Mouse (Mus musculus) adrenal gland, adult 18-20 months (tissue): ENCODE data around the gene Gapvd1. TPM values are rescaled to one million over a fixed set of nuclear protein-coding genes. Genes with fewer than 3 reads are reported as not detected.
A peak's percentile ranks its signal among the peaks of the same experiment; 100 is the strongest.
"Not testable (repeated sequence)": the region's sequence is repeated elsewhere in the genome, so short reads cannot be mapped to it uniquely, and the experiment has no call there.

ENCODE experiments used
- DNase-seq, 2 experiments: peaks; one replicate each; pipeline ENCODE4 v3.0.0; 2021 to 2022; ENCODE audit warnings: low spot score in 2 of 2
- total RNA-seq, 2 experiments: library from RNA; stranded (reverse); gene quantifications; 1 replicate in 1 of 2; 2 replicates in 1 of 2; pipeline ENCODE4 v1.2.3; 2021

Gene Gapvd1
- total RNA-seq, 2 experiments from 2014 or later = 51.6 to 66.8 TPM

DNA sequence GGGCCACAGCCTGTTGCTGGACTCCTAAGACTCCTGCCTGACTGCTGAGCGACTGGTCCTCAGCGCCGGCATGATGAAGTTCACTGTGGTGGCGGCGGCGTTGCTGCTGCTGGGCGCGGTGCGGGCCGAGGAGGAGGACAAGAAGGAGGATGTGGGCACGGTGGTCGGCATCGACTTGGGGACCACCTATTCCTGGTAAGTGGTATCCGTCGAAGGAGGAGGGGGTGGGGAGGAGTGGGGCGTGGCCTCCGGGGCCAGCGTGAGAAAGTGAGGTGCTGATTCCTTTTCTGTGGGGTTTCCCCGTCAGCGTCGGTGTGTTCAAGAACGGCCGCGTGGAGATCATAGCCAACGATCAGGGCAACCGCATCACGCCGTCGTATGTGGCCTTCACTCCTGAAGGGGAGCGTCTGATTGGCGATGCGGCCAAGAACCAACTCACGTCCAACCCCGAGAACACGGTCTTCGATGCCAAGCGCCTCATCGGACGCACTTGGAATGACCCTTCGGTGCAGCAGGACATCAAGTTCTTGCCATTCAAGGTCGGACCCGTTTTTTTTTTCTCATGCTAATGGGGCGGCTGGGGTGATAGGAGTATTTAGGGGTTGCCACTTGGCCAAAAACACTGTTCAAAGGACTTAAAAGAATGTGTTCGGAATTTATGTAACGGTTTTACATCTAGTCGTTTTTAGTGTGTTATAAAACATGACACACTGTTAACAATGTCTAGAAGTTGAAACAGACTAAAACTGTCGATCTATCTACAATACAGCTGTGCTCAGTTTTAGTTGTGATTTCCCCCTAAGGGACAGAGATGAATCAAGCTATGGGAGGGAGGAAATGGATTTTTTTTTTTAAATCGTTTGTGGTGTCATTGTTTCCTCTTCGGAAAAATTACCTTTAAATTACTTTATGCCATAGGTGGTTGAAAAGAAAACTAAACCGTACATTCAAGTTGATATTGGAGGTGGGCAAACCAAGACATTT, 17.5 kb upstream of the Gapvd1 start:
- DNase-seq = no peak

DNA sequence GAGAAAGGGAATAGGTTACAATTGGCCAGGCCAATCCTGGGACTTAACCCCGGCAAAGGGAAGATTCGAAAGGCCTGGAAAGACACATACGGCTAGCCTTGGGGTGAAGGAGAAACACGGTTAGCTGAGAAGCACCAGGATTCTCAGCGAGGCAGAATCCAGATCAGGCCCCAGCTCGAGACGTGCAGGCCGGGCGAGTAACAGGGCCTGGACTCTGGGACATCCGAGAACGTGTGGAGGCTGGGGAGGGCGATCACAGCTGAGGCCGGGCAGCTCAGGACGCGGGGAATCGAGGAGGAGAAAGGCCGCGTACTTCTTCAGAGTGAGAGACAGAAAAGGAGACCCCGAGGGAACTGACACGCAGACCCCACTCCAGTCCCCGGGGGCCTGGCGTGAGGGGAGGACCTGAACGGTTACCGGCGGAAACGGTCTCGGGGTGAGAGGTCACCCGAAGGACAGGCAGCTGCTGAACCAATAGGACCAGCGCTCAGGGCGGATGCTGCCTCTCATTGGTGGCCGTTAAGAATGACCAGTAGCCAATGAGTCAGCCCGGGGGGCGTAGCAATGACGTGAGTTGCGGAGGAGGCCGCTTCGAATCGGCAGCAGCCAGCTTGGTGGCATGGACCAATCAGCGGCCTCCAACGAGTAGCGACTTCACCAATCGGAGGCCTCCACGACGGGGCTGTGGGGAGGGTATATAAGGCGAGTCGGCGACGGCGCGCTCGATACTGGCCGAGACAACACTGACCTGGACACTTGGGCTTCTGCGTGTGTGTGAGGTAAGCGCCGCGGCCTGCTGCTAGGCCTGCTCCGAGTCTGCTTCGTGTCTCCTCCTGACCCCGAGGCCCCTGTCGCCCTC, 16.6 kb upstream of the Gapvd1 start, which contains the start of gene Hspa5:
Gene Hspa5, plus strand, starts transcription at position 603 of the 859 bp plus-strand sequence.
- DNase-seq = peak; percentile 96 to 97

DNA sequence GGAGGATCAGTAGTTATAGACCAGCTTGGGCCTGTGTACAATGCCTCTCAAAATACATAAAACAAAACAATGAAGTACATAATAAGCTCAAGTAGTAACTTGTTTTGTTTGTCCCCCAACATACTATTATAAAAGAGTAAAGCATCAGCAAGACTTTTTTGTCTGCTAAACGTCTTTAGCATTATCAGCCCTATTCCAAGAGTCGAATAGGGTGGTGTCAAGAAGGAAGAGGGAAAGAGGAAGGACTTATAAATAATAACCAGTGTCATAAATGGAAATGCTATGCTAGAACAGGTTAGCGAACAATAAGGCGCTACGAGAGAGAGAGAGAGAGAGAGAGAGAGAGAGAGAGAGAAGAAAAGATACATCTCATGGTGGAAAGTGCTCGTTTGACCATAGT, 15.9 kb upstream of the Gapvd1 start:
- DNase-seq = no peak

DNA sequence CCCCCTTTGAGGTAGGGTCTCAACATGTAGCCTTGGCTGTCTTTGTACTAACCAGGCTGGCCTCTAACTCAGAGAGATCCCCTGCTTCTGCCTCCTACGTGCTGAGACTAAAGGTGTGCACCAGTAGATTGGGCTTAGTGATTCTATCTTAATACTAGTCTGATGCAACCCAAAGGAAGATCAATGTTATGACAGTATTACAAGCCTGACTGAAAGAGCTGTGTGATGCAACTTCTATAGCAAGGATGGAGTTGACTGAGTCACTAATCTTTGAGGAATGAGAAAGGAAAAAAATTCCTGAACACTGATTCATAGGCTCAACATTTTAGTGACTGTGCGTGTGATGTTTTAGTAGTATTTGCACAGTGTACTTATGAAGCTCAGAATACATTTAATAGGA, 15.0 kb upstream of the Gapvd1 start:
- no peak for DNase-seq

DNA sequence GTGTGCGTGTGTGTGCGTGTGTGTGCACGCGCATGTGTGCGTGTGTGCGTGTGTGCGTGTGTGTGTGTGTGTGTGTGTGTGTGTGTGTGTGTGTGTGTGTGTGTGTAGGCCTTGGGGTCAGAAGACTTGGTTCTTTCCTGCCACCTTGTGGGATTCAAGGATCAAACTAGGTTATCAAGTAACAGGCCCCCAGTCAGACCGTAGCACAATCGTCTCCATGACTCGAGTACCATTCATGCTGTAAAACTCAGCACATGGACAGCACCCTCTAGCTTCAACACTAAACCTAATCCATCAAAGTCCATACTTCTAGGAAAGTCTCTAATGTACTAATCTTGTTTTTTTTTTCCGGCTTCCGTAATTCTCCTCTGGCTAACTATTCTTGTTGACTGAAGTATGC, 9.8 kb upstream of the Gapvd1 start:
- DNase-seq = no peak

DNA sequence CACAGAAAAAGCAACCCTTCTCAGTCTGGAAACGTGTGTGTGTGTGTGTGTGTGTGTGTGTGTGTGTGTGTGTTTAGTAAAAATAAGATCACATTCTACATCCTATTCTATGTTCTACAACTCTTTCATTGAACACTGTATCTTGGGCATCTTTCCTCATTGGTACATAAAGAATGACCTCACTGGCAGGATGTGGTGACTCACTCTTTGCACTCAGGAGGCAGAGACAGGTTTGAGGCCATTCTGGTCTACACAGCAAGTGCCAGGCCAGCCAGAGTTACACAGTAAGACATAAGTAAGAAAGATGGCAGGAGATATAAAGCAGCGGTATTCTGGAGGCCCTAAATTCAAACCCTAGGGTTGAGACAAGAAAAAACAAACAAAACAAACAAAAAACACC, 7.8 kb upstream of the Gapvd1 start:
- DNase-seq = no peak

DNA sequence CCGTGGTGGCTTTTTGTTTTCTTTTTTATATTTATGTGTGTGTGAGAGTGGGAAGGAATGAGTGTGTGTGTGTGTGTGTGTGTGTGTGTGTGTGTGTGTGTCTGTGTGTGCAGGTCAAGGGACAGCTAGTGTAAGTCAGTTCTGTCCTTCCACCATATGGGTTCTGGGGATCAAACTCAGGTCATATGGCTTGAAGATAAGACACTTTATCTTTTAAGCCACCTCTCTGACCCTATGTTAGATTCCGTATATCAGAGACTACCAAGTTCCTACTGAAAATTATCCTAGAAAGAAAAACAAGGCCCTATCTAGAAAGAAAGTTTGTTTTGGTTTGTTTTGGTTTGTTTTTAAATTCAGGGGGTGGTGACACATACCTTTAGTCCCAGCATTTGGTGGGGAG, 7.1 kb upstream of the Gapvd1 start:
- DNase-seq = no peak

DNA sequence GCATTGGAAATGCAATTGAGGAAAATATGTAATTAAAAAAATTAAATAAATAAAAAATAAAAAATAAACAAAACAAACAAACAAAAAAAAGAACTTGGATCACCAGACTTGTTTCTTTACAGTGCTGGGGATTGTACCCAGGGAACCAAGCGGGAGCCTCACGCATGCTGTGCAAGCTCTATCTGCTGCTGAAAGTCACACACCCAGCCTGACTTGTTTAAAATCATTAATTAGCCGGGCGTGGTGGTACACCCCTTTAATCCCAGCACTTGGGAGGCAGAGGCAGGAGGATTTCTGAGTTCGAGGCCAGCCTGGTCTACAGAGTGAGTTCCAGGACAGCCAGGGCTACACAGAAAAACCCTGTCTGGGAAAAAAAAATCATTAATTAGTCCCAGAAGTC, 6.2 kb upstream of the Gapvd1 start:
- DNase-seq = not testable (repeated sequence)

DNA sequence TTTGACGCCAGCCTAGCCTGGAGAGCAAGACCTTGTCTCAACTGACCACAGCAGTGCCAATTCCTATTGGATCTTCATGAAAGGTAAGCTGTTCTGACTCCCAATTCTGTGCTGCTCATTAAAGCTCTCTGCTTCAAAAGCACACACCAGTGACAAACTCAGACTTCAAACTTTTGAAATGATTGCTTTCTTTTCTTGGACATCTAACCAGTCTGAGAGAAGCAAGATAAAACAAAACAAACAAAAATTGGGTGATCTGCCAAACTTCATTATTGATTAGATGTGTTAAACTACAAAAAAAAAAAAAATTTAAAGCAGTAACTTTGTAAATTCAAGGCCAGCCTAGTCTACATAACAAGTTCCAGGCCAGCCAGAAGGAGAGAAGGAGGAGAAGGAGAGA, 2.3 kb upstream of the Gapvd1 start:
- no peak for DNase-seq

DNA sequence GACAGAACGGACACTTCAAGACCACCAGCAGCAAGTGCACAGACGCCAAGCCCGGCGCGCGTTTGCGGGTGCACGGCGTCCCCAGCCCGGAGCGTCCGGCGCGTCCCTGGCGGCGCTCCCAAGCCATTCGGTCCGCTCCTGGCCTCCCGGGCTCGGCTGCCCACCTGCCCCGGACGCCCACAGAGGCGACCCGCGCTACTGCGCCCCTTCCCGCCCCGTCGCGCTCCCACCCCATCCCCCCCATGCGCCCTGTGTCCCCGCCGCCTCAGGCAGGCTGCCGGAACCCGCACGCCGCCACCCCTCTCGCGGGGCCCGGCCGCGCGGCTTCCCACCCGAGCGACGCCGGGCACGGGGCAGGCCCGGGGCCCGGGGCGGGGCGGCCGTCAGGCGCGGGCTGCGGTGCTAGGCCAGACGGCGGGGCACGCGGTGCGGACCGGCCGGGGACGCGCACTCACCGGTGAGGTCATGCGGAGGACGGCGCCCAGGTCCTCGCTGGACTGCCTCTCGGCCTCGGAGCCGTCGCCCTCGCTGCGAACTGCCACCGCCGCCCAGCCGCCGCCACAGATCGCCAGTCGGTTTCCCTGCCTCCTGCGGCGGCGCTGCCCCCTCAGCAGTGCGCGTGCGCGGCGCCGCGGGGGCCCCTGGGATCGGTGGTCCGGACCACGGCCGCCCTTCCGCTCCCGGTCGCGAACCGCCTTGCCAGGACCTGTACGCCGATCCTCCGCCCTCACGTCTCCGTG, 1.1 kb downstream of the Gapvd1 start:
- DNase-seq = peak; percentile 88 to 92

DNA sequence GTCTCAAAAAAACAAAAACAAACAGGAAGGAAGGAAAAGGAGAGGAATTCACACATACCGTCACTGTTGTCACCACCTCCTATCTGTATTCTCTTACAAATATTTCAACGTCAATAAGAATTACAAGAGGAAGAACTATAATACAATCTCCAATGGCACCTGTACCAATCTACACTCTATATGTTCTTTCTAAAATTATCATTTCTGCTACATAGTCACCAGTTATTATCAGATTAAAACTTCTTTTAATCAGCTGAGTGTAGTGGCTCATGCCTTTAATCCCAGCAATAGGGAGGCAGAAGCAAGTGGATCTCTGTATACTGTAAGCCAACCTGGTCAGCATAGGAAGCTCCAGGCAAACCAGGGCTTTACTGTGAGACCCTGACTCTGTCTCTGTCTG, 4.8 kb downstream of the Gapvd1 start:
- no peak for DNase-seq

DNA sequence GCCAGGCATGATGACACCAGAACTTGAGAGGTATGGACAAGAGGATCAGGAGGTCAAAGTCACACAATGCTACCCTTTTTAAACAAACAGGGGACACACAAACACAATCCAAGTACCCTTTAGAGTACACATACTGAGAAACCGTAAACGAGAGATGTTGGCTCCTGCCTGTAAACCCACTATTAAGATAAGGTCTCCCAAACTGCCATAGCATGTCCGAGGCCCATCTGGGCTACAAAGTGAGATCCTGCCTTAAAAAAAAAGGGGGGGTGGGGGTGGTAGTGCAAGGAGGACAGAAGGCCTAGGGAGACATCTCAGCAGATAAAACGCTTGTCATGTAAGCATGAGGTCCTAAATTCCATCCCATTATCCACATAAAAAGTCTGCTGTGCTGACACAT, 6.6 kb downstream of the Gapvd1 start:
- DNase-seq = no peak

DNA sequence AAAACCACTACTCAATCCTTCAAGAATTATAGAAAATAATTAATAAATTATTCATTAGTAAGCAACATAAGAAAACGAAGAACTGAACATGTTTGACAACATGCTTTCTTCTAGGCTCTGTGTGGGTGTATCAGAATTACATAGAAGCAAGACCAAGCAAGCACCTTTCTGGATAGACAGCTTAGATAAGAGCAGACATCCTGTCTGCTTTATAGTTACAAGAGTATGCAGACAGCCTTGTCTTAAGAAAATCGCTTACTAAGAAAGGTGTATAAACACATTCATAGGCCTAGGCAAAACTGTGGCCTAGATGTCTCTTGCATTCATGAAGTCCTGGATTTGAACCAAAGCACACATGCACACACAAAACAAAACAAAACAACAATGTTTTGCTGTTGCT, 9.4 kb downstream of the Gapvd1 start:
- DNase-seq = no peak

DNA sequence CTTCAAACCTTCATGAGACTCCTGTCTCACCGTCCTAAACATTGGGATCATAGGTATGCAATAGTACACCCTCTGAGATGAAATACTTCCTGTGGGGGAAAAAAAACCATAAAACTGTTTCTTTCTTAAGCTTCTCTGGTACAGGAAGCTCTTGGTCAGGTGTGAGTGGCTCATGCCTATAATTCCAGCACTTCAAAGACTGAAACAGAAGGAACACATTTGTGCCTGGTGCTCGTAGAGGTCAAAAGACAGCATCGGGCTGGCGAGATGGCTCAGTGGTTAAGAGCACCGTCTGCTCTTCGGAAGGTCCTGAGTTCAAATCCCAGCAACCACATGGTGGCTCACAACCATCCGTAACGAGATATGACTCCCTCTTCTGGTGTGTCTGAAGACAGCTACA, 10.6 kb downstream of the Gapvd1 start:
- no peak for DNase-seq

DNA sequence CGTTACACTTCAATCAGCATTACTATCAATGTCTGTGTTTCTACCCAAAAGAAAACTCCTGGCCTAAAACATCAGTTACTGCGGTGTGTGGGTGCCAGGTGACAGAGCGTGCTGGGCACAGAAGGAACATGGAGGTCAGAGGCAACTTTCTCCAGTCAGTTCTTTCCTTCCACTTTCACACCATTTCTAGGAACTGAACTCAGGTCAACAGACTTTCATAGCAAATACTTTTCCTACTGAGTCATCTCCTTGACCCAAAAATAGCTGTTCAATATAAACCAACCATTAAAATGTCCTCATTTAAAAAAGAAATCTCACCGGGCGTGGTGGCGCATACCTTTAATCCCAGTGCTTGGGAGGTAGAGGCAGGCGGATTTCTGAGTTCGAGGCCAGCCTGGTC, 12.4 kb downstream of the Gapvd1 start:
- no peak for DNase-seq

DNA sequence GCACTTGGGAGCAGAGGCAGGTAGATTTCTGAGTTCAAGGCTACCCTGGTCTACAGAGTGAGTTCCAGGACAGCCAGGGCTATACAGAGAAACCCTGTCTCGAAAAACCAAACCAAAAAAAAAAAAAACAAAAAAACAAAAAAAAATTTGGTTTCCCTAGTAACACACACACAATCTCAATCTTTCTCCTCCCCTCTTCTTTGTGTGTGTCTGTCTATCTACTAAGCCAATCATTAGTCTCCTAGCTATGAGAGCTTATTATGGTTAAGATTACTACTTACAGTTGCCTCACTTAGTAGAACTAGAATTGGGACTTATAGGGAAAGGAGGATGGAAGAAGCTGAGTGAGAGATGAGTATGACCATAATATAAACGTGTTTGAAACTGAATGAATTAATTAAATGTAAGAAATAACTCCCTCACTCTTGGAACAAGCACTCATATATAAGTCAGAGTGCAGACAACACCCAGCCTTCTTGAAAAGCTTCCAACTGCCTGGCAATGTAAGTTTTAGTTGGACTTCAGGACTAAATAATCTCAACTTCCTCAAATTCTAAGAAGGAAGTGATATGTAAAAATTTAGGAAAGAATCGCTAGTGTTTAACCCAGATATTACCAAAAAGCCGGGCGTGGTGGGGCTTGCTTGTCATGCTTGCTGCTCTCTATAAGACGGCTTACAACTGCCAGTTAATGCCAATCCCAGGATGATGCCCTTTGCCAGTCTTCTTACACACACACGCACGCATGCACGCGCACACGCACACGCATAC, 13.5 kb downstream of the Gapvd1 start:
- no peak for DNase-seq

DNA sequence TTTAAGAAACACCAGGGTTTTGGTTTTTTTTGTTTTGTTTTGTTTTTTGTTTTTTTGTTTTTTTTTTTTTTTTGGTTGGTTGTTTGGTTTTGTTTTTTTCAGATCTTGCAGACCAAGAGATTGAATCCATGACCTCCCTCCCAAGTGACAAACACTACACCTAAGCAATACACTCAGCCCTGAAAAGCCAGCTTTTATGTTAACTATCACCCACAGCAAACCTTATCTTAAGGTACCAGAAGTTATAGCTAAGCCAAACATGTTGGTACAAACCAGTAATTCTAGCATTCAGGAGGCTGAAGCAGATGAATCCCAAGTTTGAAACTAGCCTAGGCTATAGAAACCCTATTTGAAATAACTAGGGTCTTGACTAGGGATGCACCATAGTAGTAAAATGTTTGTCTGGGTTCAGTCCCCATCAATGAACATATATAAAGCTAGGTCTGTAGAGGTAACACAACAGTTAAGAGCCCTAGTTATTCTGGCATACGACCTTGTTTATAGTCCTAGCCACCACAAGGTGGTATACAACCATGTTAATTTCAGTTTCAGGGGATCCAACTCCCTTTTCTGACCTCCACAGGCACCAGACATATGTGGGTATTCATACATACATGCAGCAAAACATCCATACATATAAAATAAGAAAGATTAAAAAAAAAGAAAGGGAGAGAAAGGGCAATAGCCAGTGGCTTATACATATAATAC, 15.2 kb downstream of the Gapvd1 start:
- DNase-seq = no peak

DNA sequence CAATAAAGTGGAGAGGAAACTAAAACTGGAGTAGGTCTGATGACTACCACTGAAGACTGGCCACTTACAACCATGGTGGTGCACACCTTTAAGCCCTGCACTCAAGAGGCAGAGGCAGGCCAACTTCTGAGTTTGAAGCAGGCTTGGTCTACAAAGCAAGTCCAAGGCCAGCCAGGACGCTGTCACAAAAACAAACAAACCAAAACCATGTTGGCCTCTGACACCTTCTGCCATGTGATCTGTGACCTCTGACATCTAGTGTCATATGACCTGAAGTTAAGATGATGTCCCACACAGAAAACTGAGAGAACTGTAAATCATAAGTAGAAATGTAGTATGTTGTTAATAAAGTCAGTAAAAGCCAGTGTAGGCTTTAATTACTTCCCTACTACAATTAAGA, 17.1 kb downstream of the Gapvd1 start:
- DNase-seq = no peak

DNA sequence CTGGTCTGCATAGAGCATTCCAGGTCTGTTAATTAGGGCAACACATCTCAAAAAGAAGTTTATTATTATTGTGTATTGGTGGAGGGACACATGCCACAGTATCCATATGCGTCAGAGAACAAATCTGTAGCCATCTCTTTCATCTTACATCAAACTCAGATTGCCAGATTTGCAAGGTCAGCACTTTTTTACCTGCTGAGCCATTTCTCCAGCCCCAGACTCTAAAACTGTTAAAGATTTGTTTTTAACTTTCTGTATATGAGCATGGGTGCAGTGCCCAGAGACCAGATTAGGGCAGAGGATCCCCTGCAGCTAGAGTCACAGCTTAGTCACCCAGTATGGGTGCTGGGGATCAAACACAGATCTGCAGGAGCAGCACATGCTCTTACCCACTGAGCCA, 18.4 kb downstream of the Gapvd1 start:
- DNase-seq = no peak
